Mouse (Mus musculus): ENCODE measurements around the gene Tent4a.

Tent4a gene

DNA sequence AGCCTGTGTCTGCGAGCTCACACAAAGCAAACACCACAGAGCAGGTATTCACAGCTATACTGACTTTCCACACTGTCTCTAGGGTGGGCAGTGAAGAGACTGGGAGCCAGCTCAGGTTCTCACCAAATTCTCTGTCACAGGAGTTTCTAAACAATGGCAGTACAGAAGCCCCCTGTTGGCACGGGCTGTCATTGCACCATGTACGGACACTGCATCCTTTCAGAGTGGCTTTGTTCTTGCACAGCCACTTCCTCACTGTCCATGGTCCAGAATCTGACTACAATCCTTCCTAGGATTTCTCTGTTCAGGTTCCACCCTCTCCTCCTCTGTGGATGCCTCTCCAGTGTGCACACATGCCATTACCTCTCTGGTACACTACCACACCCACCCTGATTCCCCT is 10.6 kb upstream of the Tent4a start:
- in situ Hi-C loops (cut with MboI) = no loop called here

GRCm38 (mm10) chr13:69543595-69543994 is 9.2 kb upstream of the Tent4a start:
- in situ Hi-C loops (cut with MboI) = no loop called here

DNA sequence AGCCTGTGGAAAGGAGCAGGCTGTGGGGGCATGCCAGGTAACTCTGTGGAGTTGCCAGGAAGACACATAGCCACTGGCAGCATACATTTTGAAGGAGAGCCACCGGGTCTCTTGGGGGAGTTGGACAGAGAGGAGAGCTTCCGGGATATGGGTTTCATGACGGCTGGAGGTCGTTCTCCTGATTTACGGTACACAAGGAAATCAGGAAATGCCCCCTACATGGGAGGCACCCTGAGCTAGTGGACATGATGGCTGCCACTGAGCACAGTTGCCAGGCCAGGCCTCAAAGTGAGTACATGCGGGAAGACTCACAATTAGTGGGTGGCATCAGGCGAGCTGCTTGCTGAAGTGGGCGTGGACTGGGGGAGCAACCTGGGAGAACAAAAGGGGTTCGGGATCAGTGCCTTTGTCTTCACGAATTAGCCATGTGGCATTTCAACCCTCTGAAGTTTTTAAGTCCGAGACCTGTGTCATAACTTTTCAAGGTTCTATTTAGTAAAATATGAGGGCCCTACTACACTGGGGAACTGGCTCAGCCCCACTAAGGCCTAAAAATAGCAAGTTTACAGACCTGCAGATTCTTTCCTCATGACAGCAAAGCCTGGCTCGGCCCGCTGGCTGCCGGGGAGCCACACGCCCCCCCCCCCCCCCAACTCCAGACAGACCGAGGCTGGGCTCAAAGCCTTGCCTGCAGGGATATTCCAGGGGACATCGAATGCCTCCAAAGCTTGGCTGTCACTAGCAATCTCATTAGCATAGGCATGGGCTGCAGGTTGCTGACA is 8.3 kb upstream of the Tent4a start:
- in situ Hi-C loops (cut with MboI) = no loop called here

DNA sequence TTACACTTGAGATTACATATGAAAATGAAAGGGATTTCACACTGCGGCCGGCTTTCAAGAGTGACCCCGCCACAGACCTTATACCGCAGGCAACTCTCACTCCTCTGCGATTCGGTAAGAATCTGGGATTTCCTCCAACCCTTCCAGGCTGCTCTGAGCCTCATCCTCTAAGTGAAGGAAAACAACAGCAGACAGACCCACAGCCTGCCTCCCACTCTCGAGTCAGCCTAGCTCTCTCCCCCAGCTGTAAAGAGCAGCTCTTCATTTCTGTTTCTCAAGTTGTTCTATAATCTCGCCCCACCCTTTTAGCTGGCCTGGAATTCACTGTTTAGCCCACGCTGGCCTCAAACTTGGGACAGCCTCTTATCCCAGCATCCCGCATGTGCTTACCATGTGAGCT is 7.4 kb upstream of the Tent4a start:
- in situ Hi-C loops (cut with MboI) = no loop called here

DNA sequence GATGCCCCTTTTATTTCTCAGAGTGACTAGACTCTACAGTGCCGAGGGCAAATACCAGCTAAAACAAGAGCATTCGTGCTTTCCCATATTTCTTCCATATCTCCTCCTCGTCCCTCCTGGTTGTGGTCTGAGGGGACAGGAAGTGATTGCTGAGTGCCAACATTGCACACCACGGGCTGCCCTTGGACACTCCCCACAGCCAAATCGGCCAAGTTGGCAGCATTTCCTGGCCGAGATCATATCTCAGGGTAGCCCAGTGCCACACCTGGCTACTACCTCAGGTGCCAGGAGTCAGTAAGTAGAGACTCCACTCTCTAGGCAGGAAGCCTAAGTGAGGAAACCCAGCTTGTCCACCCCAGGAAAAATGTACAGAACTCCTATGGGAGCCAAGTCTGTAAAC is 6.8 kb upstream of the Tent4a start:
- in situ Hi-C loops (cut with MboI) = no loop called here

DNA sequence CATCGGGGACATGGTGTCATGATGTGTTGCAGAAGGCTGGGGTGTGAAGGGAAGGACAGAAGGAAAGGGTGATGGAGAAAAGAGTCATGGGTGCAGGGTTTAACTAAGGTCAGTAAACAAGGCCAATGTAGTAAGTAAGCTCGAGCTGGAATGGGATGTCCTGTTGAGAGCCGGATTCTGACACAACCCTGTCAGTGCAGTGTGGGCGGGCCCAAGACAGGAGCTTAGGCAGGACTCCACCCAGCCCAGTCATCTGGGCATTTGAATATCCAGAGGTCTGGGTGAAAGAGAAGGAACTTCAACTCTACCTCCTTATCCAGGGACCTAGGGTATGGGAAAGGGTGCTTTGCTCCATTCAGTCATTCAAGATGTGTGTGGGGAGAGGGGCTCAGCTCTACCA is 3.9 kb upstream of the Tent4a start:
- in situ Hi-C loops (cut with MboI) = no loop called here

DNA sequence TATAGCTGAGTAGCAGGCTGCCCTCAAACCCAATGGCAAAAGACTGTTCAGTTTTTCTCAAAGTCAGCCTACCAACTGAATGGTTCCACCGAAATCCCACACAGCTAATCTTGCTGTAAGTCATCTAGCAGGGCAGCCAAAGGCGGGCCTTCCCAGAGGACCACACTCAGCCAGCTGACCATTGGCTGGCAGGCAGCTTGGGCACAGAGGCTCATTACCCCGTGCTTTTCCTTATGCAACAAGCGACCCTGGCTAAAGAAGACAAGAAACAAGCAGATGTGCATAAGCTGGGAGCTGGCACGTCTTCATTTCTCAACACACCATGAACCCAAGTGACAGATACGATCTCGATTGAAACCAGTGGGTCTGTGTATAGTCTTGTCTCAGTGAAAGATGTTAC is 2.9 kb upstream of the Tent4a start:
- in situ Hi-C loops (cut with MboI) = no loop called here

- in situ Hi-C loops (cut with MboI) = no loop called here
These were observed 1.6 kb upstream of the Tent4a start for GRCm38 (mm10) chr13:69536021-69536420.

- in situ Hi-C loops (cut with MboI) = no loop called here
These were observed 486 bp upstream of the Tent4a start for GRCm38 (mm10) chr13:69534654-69535551.

DNA sequence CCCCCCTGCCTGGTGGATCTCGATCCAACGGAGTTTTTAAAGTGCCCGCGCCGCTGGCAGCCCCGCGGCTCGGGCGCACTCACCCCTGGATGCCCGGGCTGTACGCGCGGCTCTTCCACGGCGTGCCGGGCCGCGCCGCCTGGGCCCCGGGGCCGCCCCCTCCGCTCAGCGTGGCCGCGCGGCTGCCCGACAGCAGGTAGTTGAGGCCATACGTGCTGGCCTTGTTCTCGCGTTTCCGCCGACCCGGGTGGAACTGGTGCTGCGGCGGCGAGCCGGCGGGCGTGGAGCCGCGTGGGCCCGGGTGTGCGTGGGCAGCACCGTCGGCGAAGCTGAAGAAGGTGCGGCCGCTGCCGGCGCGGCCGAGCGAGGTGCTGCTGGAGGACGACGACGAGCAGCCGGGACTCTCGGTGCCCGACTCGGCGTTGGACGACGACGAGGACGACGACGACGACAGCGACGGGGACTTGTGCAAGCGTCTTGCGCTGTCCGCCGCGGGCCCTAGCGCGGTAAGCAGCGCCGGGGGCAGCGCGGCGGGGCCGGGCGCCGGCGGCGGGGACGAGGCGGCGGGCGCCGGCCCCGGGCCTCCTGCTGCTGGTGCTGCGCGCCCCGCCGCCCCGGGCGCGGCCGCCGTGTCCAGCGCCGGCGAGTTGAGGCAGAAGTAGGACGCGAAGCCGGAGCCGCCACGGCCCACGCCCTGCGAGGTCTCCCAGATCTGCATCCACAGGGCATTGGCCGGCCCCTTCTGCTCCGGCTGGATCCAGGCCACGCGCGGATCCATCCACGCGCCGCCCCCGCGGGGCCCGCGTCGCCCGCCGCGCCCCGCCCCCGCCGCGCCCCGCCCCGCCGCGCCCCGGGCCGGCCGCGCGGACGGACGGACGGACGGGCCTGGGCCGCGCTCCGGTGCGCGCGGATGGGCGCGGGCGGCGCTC is 748 bp downstream of the Tent4a start, which contains the start of gene Nsun2:
Gene Nsun2 (plus strand): TSS at position 342 of the 929 bp plus-strand sequence.
- in situ Hi-C loops (cut with MboI) = no loop called here

GRCm38 (mm10) chr13:69532893-69533404 is 1.5 kb downstream of the Tent4a start:
- in situ Hi-C loops (cut with MboI) = no loop called here

GRCm38 (mm10) chr13:69532101-69532892 is 2.1 kb downstream of the Tent4a start:
- in situ Hi-C loops (cut with MboI) = no loop called here

DNA sequence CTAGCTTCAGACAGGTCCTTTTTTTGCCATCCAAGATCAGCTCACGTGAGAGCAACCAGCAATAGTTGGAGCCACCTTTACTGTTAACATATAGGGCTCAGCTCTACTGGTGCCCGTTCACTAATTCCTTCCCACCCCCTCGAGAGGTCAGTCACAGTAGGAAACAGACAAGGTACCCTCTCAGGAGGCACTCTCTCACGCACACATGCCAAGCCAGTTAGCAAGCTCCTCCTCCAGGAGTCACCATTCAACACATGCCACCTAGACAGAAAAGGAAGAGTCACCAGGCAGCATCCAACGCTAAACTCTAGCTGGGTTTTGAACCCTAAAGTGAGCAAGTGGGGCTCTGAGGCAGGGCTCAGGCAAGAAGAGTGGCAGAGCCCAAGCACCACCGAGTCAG is 3.0 kb downstream of the Tent4a start:
- in situ Hi-C loops (cut with MboI) = no loop called here

DNA sequence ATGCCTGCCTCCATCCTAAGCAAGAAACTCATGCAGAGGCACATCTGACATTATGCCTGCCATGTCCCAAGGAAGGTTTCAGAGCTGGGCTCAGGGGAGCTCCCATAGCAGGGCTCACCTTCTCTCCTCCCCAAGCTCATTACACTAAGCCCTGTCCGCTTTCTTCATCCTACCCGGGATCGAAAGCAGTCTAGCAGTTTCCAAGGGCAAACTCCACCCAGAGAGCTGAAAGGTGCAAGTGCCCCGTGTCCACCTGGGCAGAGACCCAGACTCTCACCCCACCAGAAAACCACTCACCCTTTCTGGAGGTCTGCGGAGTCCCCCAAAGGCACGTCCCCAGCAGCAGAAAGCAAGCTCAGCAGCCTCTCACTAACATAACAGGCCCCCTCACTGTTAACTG is 3.5 kb downstream of the Tent4a start:
- in situ Hi-C loops (cut with MboI) = no loop called here

- in situ Hi-C loops (cut with MboI) = no loop called here
These were observed 4.3 kb downstream of the Tent4a start for GRCm38 (mm10) chr13:69530156-69530555.

- in situ Hi-C loops (cut with MboI) = no loop called here
These were observed 5.9 kb downstream of the Tent4a start for GRCm38 (mm10) chr13:69528531-69528930.

DNA sequence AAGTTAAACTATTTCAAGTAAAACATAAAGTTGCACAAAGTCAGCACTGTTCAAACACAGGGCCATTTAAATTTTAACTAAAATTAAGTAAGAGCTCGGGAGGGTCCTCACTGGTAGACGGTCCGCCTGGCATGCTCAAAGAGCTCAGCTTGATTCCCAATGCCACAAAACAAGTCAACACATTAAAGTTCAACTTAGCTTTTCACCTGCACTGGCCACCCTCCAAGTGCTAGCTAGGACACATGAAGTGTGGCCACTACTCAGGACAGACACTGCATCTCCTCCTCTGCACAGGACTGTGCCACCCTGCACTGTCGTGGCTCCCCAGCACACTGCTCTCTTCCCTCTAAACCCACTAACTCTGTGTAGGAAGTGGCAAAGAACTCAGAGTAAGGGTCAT is 8.6 kb downstream of the Tent4a start:
- in situ Hi-C loops (cut with MboI) = no loop called here

GRCm38 (mm10) chr13:69524158-69524530 is 10.3 kb downstream of the Tent4a start:
- in situ Hi-C loops (cut with MboI) = loop anchor here (25.0 kb wide), 1 partner anchor 288 kb away; the partner anchor contains the start of gene Med10

DNA sequence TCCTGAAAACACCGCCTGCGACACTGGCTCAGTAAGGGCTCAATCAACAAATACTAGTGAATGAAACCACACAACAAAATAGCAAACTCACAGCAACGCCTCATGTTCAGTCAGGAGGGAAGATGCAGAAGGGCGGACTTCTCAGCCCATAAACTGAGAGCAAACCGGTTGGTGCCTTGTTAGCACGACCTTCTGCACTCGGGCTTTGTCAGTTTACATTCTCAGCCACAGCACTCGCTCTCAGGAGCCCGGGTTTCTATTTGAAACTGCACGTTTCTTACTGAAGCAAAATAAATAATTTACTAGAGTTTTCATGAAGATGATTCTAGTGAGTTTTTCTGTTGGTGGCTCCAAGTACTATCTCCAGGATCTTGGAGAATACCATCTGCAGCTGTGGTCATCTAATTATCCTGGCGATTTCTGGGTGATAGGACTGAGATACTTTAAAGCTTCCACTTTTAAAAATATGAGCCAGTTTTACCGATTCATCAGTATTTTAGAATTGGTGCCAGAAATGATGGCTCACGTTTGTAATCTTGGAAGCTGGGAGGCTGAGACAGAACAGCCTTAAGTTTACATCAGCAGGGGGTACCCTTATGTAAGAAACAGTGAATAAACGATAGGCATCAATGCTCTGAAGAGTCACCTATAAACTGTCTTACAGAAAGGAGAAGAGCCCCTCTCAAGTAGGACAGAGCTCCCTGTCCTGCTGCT is 10.8 kb downstream of the Tent4a start:
- in situ Hi-C loops (cut with MboI) = loop anchor here (25.0 kb wide), 1 partner anchor 289 kb away; the partner anchor contains the start of gene Med10

Data from mature B cell (primary cell).